Mouse (Mus musculus) ES-E14 (cell line): ENCODE measurements at regions not wholly inside any gene's neighbourhood (a gene's known extent, or its start where the extent isn't known, plus 50 kb on each side); places are given as distances from the start of the nearest gene placed in this dataset.
A peak's percentile ranks its signal among the peaks of the same experiment; 100 is the strongest.

Experiments
- DNase-seq: peaks from one replicate; pipeline ENCODE4 v3.0.0-alpha.2; 2013; ENCODE audit warnings: low read depth, low spot score
- H3K27ac ChIP-seq: 2 replicates; pipeline ENCODE4 v1.5.1; 2012; ENCODE audit warnings: low read depth, mild to moderate bottlenecking, low read length, moderate library complexity, mixed read lengths; ENCODE audit not compliant: poor library complexity, insufficient read depth, severe bottlenecking
- H3K36me3 ChIP-seq: 2 replicates; pipeline ENCODE4 v1.6.1; 2012; ENCODE audit warnings: mild to moderate bottlenecking, low read length, moderate library complexity, mixed read lengths; ENCODE audit not compliant: control insufficient read depth, poor library complexity, insufficient read depth, severe bottlenecking
- H3K4me1 ChIP-seq, 2 experiments: fragments of 150-350 bp in 1 of 2; sonication (generic) in 1 of 2; 2 replicates each; pipeline ENCODE4 v1.6.1; 2012; ENCODE audit warnings: low read length in 2 of 2, mild to moderate bottlenecking in 1 of 2, mixed read lengths in 1 of 2; ENCODE audit not compliant: control insufficient read depth in 2 of 2, insufficient read depth in 2 of 2, poor library complexity in 1 of 2
- H3K4me3 ChIP-seq, 2 experiments: fragments of 150-350 bp in 1 of 2; sonication (generic) in 1 of 2; 2 replicates each; pipeline ENCODE4 v1.5.1; 2012; ENCODE audit warnings: low read length in 2 of 2, low read depth in 1 of 2, mild to moderate bottlenecking in 1 of 2, mixed read lengths in 1 of 2; ENCODE audit not compliant: insufficient read depth in 1 of 2, poor library complexity in 1 of 2, severe bottlenecking in 1 of 2
- H3K9ac ChIP-seq: 2 replicates; pipeline ENCODE4 v1.6.1; 2012; ENCODE audit warnings: low read depth, mild to moderate bottlenecking, low read length, mixed read lengths; ENCODE audit not compliant: poor library complexity, insufficient read depth, severe bottlenecking
- H3K9me3 ChIP-seq: fragments of 150-350 bp; sonication (generic); 2 replicates; pipeline ENCODE4 v1.6.1; 2012; ENCODE audit warnings: low read depth, mild to moderate bottlenecking, low read length; ENCODE audit not compliant: control insufficient read depth, insufficient read depth
- CHD2 ChIP-seq: IDR thresholded peaks from 2 replicates; pipeline ENCODE4 v1.6.1; 2014; ENCODE audit warnings: mild to moderate bottlenecking, low read depth, low read length, inconsistent platforms
- HCFC1 ChIP-seq: IDR thresholded peaks from 2 replicates; pipeline ENCODE4 v1.6.1; 2012; ENCODE audit warnings: low read length, inconsistent platforms, borderline replicate concordance; ENCODE audit not compliant: insufficient read depth
- MAFK ChIP-seq: IDR thresholded peaks from 2 replicates; pipeline ENCODE4 v1.6.1; 2014; ENCODE audit warnings: mild to moderate bottlenecking, low read depth, low read length, inconsistent platforms; ENCODE audit not compliant: insufficient read depth
- ZC3H11A ChIP-seq: IDR thresholded peaks from 2 replicates; pipeline ENCODE4 v1.6.1; 2012; ENCODE audit warnings: low read depth, mild to moderate bottlenecking, inconsistent platforms, low read length, borderline replicate concordance
- ZNF384 ChIP-seq: IDR thresholded peaks from 2 replicates; pipeline ENCODE4 v1.6.1; 2012; ENCODE audit warnings: low read depth, low read length, inconsistent platforms
- in situ Hi-C, 2 experiments: fragments of 600-800 bp; cut with MboI; formaldehyde crosslinking; loops; one replicate each; pipeline ENCODE4 v1.15.1; 2025; ENCODE audit warnings: low sequenced_read_pairs in 2 of 2, inconsistent platforms in 1 of 2; ENCODE audit not compliant: unreplicated experiment in 2 of 2

- no peak for TF ChIP-seq ZNF384
- 0 out of 2 replicates have a peak, but pooled peaks have one; percentile 39 for TF ChIP-seq MAFK
- Histone ChIP-seq H3K9ac (no peak overlapping the region), H3K36me3 (no peaks in the 10 kb centered on the region), H3K4me3 (no peak overlapping the region), H3K27ac (no peak overlapping the region), H3K4me1 (no peaks in the 10 kb centered on the region), H3K9me3 (no peaks in the 10 kb centered on the region)
- no peak for DNase-seq
- in situ Hi-C loops: no loop called here
These were observed 60.6 kb upstream of the Trim2 start for GRCm38 (mm10) chr3:84367145-84367740.

GRCm38 (mm10) chr3:84358672-84359071 lies 52.0 kb upstream of the Trim2 start:
- no peak for DNase-seq
- Histone ChIP-seq H3K4me3 (no peak overlapping the region), H3K9me3 (no peaks in the 10 kb centered on the region), H3K9ac (no peak overlapping the region), H3K27ac (no peak overlapping the region), H3K36me3 (no peaks in the 10 kb centered on the region), H3K4me1 (0 out of 4 replicates have a peak, but pooled peaks cover 0 to 2% of the 10 kb centered on the region in 2 experiments)
- TF ChIP-seq ZC3H11A: no peak
- no peak for TF ChIP-seq HCFC1
- no peak for TF ChIP-seq CHD2
- no peak for TF ChIP-seq MAFK
- TF ChIP-seq ZNF384: no peak
- in situ Hi-C loops: no loop called here

GRCm38 (mm10) chr3:84356690-84357014 lies 50.0 kb upstream of the Trim2 start:
- in situ Hi-C loops: no loop called here
- no peak for TF ChIP-seq ZC3H11A
- TF ChIP-seq CHD2: no peak
- TF ChIP-seq MAFK: no peak
- TF ChIP-seq ZNF384: no peak
- Histone ChIP-seq H3K36me3 (no peaks in the 10 kb centered on the region), H3K4me1 (0 out of 4 replicates have a peak, but pooled peaks cover 0 to 2% of the 10 kb centered on the region in 2 experiments), H3K9ac (no peak overlapping the region), H3K9me3 (no peaks in the 10 kb centered on the region), H3K27ac (no peak overlapping the region), H3K4me3 (no peak overlapping the region)
- no peak for DNase-seq
